Mouse (Mus musculus) adrenal gland, adult (tissue): ENCODE data around the gene Il21.

ENCODE experiments used
- DNase-seq, 2 experiments: peaks; one replicate each; pipeline ENCODE4 v3.0.0; 2022 to 2023; ENCODE audit warnings: low spot score in 1 of 2; ENCODE audit not compliant: inconsistent age in 2 of 2

Gene Il21

DNA sequence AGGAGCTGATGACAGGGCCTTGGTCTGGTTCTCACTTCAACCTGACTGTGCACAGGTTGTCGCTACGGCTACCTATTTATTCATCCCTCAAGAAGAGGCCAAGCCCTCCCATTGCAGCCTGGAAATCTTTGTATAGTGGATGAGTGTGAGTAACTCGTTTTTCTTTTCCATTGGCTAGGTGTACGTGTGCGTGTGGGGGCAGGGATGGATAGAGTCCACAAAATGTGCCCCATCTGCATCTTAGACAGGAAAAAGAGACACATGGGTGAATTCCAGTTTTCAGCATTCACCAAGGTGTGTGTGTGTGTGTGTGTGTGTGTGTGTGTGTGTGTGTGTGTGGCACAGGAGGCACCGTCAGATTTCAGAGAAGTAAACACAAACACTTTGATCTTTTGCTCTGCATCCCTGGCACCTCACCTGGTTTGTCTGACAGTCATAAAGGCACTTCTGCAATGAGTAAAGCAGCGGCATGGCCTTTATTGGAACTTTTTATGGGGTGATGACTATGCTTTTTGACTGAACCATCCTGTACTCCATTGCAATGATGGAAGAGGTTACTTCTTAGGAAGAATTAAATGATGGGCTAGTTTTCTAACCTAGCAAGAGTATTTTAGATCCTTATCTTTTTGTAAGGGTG lies at the start of gene Il21:
Il21 (minus strand) TSS at position 51 of the 637 bp plus-strand sequence.
- no peak for DNase-seq

DNA sequence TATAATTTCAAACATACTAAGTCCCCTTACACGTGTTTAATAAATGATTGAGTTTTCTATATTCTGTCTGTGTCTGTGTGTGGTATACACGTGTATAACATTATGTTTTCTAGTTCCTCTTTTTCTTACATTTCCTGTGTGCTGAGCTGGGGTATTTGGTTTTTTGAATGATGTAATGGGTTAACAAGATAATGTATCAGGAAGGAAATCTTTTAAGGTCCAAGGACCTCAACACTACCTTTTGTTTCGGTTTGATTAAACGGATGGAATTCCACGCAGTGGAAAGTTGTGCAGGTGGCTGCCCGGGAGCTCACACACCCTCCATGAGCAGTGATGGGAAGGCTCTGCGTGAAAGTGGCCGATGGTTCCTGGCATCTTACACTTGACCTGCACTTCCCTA lies 48.4 kb upstream of the Il21 start:
- DNase-seq, result no peak

DNA sequence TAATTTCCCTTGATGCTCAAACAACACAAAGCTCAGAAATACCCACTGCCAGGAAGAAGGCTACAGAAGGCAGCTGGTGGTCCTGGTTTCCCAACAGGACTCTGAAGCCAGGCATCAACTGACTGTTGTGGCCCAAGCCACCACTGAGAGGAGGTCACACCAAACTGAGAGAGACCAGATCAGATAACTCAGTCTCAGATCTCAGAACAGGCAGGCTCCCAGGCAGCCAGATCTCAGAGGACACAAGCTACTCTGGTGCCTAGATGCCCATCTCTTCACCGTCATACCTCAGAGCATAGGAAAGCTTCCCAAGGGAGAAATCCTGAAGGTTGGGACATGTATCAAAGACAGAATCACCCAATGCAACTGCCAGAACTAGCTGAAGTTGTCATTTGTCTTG lies 47.8 kb upstream of the Il21 start:
- no peak for DNase-seq

DNA sequence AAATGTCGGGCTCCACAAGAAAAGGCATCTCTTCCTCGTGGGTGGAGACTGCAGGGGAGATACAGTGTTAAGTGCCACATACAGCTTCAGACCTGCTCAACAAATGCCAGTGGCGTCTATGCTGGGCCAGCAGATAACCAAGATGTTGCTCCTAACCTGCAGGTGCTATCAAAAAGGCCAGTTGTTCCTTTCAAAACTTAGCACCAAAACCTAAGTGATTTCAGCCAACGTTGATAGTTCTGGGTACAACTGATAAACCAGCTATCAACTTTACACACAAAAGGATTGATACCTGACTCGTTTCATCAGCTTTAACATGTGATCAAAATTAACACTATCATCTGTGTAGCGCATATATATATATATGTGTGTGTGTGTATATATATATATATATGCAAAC lies 42.2 kb upstream of the Il21 start:
- no peak for DNase-seq

DNA sequence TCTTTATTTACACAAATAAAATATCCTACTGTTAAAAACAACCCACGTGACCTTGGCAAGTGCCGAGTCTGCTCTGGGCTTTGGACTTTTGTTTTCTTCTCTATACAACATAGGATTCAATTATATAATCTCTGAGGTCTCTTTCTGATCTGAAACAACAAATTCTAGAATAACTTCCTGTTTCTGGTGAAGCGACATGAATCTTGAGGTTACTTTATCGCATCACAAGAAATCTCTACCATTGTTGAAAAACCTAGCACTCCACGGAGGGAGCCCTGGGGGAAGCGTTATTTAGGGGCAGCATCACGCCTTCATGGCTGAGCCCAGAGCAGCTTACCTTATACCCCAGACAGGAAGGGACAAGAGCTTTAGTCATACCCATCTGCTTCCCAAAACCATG lies 40.7 kb upstream of the Il21 start:
- DNase-seq, result no peak

DNA sequence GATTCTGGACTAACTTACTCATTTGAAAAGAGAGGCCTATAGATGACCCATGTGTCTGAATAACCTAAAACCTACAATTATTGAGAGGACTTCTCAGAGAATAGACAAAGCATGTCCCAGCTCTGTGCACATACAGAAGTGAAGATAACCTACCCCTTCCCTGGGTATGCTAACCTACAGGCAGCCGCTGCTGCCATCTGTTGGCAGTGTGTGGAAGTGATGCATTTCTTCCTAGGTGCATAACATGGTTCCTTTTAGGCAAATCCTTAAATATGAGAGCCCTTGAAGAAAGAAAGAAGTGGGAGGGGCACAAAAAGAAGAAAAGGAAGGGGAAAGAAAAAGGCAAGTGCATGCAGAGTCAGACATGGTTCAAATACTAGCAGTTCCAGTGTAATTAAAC lies 38.8 kb upstream of the Il21 start:
- peak; percentile 13 to 74 for DNase-seq

DNA sequence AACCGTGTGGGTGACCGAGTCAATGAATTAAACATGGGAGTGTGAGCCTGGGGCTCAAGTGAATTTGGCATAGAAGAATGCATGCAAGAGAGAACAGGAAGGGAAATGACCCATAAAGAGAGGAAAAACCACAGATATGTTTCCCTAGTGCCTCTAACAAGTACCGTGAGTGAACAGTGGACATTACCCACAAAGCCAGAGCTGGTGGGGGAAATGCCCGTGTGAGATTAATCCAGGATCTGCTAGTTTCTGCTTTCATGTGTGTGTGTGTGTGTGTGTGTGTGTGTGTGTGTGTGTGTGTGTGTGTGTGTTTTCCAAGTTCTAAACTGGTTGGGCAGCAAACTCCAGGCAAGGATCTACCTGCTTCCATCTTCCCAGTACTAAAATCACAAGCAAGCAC lies 37.5 kb upstream of the Il21 start:
- peak in 1 of 2 experiments; percentile 12 for DNase-seq

DNA sequence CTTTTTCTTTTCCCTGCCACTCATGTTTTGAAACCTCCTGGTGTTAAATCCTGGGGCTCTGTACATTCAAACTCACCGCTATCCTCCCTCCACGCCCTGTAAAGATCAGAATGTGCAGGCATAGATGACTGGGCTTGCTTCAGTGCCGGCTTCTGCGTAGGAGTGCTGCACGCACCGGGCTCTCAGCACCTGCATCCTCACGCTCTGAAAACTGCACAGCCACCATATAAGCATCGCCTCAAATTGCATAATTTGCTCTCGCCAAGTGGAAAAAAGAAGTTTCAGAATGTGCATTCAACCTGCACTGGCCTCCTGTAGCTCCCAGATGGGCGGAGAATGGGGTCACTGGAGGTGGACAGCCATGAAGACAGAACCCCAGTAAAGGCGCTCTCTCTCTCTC lies 35.9 kb upstream of the Il21 start:
- DNase-seq, result no peak

DNA sequence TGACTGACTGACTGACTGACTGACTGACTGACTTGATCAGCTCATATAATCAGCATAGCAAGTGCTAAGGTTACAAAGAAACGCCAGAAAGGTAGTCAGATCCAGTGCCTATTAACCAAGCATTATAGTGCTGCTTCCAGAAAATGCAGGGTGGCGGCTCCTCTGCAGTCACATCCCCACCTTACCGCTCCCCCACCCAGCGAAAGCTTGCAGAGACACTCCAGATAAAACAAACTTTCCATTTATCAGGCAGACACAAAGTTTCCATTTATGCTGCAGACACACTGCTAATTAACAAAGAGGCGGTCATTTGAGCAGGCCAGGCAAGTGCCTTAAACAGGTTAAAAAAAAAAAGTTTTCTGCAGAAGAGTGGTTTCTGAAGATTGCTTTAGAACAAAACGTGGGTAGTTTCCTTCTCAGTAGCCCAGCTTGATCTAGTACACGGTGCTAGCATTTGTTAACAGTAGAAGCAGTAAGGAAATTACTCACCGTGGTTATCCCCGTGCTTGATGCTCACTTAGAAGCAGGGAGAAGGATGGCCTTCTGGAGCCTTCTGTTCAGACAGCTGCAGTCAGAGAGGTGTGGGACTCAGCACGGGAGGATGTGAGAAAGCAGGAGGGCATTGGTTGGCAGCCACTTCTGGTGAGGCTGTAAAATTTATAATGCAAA lies 27.0 kb upstream of the Il21 start:
- DNase-seq, result peak in 1 of 2 experiments; percentile 12

DNA sequence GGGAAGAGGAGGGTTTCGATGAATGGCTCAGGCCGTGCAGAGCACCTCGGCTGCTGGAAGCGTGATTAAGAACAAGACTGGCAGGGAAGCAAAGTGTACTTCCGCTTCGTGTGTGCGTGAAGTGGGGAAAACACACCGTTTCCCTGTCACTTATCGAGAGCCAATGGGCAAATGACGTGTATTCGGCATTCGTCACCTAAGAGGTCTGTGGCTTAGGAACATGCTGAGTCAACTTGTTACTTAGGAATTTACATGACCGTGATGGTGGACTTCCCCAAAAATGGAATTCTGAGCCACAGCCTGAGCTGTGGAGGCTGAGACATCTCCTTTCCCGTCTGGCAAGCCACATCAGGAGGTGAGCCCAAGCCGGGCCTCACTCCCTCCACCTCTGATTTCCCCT lies 25.3 kb upstream of the Il21 start:
- no peak for DNase-seq

DNA sequence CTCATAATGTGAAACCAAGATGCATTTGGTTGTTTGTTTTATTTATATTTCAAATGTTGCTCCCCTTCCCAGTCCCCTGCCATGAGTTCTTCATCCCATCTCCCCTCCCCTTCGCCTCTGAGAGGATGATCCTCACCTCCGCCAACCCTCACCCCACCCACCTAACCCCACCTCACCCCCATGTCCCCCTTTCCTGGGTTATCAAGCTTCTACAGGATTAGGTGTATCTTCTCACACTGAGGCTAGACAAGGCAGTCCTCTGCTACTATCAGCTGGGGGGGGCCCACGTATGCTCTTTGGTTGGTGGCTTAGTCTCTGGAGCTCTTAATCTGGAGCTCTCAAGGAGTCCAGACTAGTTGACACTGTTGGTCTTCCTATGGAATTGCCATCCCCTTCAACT lies 18.5 kb upstream of the Il21 start:
- DNase-seq, result no peak

DNA sequence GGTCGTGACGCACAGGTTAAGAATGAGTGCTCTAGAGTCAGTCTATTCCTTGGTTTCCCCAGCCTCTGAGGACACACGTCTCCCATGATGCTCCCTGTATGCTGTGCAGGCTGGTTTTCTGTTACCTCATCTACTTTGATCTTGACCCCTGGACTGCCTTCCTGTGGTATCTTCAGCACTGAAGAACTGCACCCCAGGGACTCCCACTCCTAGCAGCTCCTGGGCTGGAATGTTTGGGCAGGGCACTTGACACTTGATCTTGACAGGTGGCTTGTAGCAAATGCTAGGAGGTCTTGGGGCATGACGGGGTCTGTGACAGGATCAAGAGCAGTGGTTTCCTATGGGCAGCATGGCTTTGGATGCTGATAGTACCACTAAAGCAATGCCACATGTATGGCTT lies 2.6 kb upstream of the Il21 start:
- DNase-seq, result no peak

DNA sequence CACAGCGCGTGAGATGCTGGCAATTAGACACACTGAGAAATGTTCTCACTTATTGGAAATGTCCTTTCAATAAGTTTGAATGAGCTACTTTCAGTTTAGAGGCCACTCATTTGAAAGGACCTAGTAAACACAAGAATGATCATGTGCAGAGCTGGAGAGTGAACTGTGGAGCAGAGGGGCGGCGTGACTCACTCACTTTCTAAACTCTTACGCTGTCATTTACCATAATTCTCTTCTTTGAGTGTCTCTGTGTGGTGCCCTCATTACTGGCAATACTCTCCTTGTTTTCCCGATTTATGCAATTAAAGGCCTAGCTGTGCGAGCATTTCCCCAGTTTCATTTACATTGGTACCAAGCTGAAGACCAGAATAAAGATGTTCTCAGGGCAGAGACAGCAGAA lies 1.3 kb downstream of the Il21 start:
- no peak for DNase-seq

DNA sequence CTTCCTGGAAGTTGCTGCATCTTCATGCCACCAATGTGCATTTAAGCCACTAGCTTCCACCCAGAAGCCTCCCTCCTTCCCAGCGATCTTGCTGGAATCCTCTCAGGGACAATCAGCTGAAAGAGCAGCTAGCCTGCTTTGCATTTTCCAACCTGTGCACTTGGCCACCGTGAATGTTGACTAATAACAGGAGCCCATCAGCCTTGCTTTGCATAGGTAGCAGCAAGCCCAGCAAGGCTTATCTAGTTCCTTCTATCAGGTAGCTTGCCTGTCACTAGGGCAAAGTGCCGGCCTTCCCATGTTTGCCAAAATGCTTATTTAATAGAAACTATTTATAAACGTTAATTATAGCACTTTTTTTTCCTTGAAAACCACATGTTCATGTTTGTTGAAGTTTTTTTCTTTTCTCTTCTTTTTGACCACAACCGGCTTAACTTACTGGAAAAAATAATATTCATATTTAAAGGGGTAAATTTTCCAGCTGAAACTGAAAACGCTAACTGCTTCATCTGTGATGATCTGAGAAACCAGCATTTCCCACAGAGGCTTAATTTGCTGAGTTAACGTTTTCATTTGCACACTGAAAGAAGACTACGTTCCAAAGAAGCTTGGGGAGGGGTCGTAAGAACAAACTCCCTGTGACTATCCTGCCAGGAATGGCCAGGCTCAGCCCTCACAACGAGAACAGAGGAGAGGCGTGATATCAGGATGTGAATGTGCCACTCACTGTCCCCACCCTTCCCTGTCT lies 3.2 kb downstream of the Il21 start:
- no peak for DNase-seq

DNA sequence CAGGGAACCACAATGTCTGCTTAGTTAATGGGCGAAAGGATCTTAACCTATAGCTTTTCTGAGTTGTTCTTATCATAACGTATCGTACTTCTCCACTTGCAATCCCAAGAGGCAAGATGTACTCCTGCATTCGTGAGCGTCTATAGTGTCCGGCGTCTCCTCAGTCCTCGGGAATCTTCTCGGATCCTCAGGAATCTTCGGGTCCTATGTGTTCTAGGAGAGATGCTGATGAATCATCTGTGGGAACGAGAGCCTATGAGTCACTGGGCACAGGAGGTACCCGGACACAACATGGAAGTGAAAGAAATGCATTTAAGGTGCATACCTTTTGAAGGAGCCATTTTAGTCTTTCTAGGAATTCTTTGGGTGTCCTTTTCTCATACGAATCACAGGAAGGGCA lies 7.3 kb downstream of the Il21 start:
- no peak for DNase-seq

DNA sequence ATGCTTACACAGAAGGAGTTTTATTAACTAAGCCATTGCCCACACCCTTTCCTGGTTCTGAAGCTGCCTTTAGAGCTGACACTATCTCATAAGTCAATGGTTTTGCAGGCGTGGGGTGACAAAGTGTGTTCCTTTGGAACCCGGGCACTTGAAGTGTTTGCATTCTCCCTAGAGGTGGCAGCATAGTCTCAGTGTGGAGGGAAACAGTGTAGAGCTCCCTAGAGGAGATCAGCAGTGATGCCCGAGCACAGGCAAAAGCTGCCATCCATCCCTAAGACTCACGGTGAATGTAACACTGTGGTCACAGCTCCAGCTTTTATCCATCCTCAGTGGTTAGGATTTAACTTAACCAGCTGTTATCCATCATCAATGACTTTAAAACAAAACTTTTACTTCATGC lies 13.4 kb downstream of the Il21 start:
- peak in 1 of 2 experiments; percentile 34 for DNase-seq

DNA sequence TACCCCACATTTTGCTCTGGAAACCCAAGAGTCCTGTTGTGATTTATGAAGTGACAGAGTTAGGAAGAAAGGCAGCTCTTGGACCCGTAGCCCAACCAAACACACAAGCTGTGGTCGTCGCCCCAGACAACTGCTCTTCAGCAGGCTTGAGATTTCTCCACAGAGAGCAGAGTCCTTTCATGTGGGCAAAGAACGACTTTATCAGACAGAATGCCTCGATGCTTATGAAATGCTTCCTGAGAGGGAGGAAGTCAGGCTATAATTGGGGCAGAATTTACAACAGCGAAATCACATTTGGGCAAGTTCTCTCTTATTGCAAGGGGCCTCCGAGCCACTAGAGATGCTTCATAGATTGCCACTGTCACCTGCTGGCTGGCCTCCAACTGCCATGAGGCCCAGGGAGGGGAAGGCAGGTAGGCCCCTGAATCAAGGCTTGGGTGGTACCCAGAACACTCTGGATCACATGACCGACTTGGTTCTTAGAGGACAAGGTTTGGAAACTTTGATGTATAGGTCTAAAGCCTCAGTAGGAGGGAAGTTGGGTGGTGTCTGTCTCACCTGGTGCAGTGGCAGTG lies 27.1 kb downstream of the Il21 start:
- no peak for DNase-seq

DNA sequence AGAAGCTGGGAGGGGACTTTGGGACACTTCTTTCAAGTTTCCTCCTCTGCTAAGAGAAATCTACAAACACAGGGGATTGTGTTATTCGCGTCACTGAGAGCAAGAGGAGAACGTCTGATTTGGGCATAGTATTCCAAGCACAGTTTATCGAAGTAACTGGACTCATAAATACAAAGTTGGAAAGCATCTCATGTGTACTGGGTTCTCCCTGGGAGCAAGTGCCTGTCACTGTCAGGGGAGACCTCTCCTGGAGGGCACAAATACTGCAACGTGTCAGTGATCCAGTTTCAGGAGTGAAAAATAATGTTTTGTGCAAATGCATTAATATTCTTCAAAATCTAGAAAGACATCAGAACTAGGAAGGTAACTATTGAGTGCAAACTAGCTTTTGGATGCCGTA lies 27.9 kb downstream of the Il21 start:
- DNase-seq, result peak; percentile 25 to 76

DNA sequence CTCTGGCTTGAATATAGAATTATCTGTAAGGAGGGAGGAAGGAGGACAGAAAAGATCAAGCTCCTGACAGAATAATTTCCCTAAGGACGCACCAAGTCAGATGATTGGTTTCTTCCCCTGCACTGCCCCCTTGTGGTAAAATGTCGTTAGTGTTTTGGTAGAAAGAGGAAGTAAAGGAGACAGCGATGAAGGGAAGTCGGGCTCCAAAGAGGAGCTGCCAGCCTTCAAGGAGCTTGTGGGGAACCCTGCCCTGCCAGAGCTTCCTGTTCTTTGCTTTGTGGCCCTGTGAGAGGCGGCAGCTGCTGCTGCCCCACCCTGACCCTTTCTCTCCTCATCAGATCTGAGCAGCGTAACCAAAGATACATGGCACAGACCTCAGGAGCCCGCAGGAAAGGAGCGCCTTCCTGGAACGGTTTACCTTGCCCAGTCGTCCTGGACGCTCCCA lies 28.4 kb downstream of the Il21 start:
- DNase-seq, result peak; percentile 69 to 95

DNA sequence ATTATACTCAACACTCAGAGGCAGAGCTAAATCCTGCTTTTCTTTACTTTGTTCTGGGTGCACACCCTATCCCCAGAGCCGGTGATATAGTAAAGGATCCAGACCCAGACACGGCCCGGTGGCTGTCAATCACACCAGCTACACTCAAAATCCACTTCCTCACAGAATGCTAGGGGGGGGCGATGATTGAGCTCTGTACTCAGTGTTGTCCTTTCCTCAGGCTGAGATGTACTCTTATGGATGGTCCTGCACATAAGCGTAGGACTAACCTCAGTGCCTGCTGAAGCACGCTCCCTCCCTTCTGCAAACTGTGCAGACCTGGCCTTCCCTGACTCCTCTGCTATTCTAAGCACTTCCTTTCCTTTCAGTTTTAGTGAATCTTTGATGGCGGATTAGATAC lies 29.6 kb downstream of the Il21 start:
- no peak for DNase-seq

DNA sequence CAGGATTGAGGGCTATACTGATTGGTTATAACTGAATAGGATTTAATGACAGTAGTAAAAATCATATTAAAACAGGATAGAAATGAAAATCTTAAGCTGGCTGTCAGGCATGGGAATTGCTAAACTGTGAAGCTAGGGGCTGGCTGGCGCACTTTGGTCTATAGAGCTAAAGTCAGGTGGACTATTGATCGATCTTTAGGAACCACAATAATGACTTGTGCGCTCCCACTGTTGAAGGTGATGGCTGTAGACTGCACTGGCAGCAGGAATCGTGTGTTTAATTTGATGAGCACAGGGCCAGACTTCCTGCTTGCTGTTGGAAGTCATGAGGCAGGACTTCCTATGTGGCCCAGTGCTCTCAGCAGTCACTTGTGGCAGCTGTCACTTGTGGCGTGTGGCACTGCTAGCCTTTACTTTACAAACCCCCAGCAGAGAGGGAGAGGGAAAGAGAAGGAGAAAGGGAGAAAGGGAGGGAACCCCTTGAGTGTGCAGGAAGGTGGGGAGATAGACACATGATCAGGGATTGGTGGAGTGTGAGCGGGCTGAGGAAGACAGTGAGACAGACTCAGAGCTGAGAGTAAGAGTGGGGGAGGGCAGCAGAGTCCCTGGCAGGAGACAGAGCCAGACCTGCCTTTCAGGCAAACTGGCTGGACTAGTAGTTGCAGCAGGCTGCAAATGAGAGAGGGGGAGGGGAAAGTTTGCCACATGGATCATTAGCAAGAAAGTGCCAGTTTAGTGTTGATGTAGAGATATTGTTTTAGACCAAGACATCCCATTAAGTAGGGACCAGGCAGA lies 31.1 kb downstream of the Il21 start:
- DNase-seq, result no peak
